Mouse (Mus musculus) stomach, embryonic 14.5 days (tissue): ENCODE results near the gene Banp. TPM values are rescaled to one million over a fixed set of nuclear protein-coding genes. Genes with fewer than 3 reads are reported as not detected.

Experiments
- ATAC-seq: fragments of 200-750 bp; cut with Nextera tagmentation; 2 replicates; pipeline ENCODE4 v1.8.0; 2017; ENCODE audit warnings: low read depth, moderate TSS enrichment; ENCODE audit not compliant: insufficient number of reproducible peaks, insufficient read depth, low FRiP score
- H3K27ac ChIP-seq: fragments of 300-500 bp; sonication (generic); 2 replicates; pipeline ENCODE4 v1.5.1; 2014; ENCODE audit warnings: mild to moderate bottlenecking, low read length, moderate library complexity, mixed read lengths
- H3K27me3 ChIP-seq: fragments of 300-500 bp; sonication (generic); 2 replicates; pipeline ENCODE4 v1.6.1; 2014; ENCODE audit warnings: low read length, control low read depth, mixed read lengths; ENCODE audit not compliant: control insufficient read depth, insufficient read depth
- H3K36me3 ChIP-seq: fragments of 300-500 bp; sonication (generic); 2 replicates; pipeline ENCODE4 v1.6.1; 2014; ENCODE audit warnings: mild to moderate bottlenecking, control low read depth, low read length, moderate library complexity, mixed read lengths; ENCODE audit not compliant: control insufficient read depth, insufficient read depth
- H3K4me1 ChIP-seq: fragments of 300-500 bp; sonication (generic); 2 replicates; pipeline ENCODE4 v1.6.1; 2014; ENCODE audit warnings: low read length, control low read depth, mixed read lengths; ENCODE audit not compliant: control insufficient read depth, insufficient read depth
- H3K4me2 ChIP-seq: fragments of 300-500 bp; sonication (generic); replicated peaks from 2 replicates; pipeline ENCODE4 v1.6.1; 2014; ENCODE audit warnings: low read depth, low read length, control low read depth
- H3K4me3 ChIP-seq: fragments of 300-500 bp; sonication (generic); 2 replicates; pipeline ENCODE4 v1.5.1; 2014; ENCODE audit warnings: low read depth, low read length, control low read depth
- H3K9ac ChIP-seq: fragments of 300-500 bp; sonication (generic); replicated peaks from 2 replicates; pipeline ENCODE4 v1.6.1; 2014; ENCODE audit warnings: low read depth, mild to moderate bottlenecking, control low read depth, low read length, moderate library complexity, mixed read lengths
- H3K9me3 ChIP-seq: fragments of 300-500 bp; sonication (generic); 2 replicates; pipeline ENCODE4 v1.6.1; 2016; ENCODE audit warnings: low read depth, low read length, control low read depth; ENCODE audit not compliant: control insufficient read depth
- WGBS: fragments of 180-500 bp; shearing (Covaris S2); extraction: QIAGEN DNeasy Blood & Tissue Kit; methylation state at CpG from one replicate; pipeline ENCODE4 v1.1.7; 2014; 5-methylcytosine and 5-hydroxymethylcytosine counted together
- polyA plus RNA-seq: library from polyadenylated mRNA; unstranded; fragments of >200 nt; fragmentation: Nextera tagmentation; extraction: Ambion mirVana; gene quantifications from 2 replicates; pipeline ENCODE4 v1.2.1, GENCODE M21; 2014

Gene Banp
- polyA plus RNA-seq, 1 experiment from 2014 or later: 42.4 TPM

DNA sequence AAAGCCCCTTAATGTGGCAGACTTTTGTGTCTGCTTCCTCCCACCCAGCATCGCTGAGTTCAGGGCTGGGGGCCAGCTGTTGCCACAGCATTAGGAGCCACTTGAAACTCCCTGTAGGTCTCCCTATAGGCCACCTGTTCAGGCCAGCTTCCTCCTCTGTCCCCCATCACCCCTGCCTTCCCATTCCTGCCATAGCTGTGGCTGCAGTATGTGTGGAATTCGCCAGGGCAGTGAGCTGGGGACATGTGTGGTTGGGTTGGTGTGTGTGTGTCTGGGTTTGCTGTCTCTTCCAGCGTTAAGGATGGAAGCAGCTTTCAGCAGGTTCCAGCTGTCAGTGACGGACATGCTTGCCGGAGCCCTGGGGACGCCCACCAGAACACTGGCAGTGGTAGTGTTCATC lies 86.8 kb downstream of the Banp start:
- Histone ChIP-seq H3K27me3 (no peaks in the 10 kb centered on the region), H3K9me3 (no peaks in the 10 kb centered on the region), H3K4me3 (no peak overlapping the region), H3K4me1 (peaks cover 4% of the 10 kb centered on the region; the same call in 1 of the 2 replicates), H3K36me3 (no peaks in the 10 kb centered on the region), H3K4me2 (no peak overlapping the region), H3K27ac (no peak overlapping the region), H3K9ac (no peak overlapping the region)
- no peak for ATAC-seq
- WGBS: 71% methylated on average over 6 of the region's 6 CpGs

DNA sequence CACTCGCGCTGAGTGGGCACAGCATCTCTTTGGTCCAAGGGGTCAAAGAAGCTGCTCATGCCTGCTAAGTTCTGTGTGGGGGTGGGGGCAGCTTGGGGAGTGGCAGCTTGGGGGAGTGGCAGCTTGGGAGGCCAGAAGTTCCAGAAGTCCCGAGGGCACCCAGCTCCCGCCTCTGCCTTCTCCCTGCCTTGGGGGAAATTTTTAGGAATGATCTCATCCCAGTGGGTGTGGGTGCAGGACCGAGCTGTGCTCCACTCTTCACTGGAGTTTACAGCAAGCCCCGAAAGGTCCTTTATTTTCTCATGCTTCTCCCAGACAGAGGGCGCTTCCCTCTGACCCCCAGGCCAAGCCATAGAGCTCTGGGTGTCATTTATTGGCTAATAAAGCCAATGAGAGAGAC lies 87.7 kb downstream of the Banp start:
- H3K27ac ChIP-seq: no peak overlapping the region
- H3K4me3 ChIP-seq: no peak overlapping the region
- no peaks in the 10 kb centered on the region for H3K9me3 ChIP-seq
- H3K4me2 ChIP-seq: no peak overlapping the region
- no peaks in the 10 kb centered on the region for H3K27me3 ChIP-seq
- H3K4me1 ChIP-seq: no peaks in the 10 kb centered on the region
- 69% methylated on average over 7 of the region's 7 CpGs for WGBS
- no peaks in the 10 kb centered on the region for H3K36me3 ChIP-seq
- H3K9ac ChIP-seq: no peak overlapping the region
- ATAC-seq: no peak

DNA sequence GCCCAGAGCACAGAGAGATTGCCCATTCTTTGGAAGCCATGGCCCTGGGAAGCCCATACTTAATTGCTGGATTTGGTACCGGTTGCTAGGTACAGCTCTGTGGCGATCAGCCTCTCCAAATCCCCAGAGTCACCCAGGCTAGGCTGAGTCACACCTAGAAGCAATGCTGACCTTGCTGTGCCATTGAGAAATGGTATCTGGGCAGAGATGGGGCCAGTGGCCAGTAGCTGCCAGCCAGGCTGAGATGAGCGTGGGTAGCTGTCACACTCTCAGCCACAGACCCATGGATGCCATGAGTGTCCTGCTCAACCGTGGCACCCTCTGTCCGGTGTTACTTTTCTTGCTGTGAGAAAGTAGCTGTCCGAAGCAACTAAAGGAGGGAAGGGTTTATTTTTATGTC lies 88.5 kb downstream of the Banp start:
- no peak overlapping the region for H3K27ac ChIP-seq
- H3K9ac ChIP-seq: no peak overlapping the region
- no peak overlapping the region for H3K4me2 ChIP-seq
- H3K4me3 ChIP-seq: no peak overlapping the region
- WGBS: 93% methylated on average over 6 of the region's 6 CpGs
- no peak for ATAC-seq
- H3K9me3 ChIP-seq: no peaks in the 10 kb centered on the region
- no peaks in the 10 kb centered on the region for H3K36me3 ChIP-seq
- no peaks in the 10 kb centered on the region for H3K27me3 ChIP-seq
- H3K4me1 ChIP-seq: no peaks in the 10 kb centered on the region

DNA sequence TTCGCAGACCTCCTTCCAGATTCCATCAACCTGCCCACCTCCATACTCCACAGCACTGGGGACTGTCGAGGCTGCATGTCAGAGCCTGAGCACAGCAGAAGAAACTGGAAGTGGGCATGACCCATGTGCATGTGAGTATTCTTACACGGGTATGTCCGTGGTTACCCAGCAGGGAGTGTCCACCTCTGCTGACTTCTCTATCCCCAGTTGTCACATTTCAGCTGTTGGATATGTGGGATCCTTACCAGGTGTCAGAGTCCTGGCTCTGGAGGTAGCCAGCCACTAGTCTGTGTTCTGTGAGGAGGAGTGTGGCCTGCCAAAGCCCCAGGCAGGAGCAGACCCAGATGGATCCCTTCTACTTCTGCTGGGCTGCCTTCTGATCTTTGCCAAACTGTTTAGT lies 89.9 kb downstream of the Banp start:
- H3K4me2 ChIP-seq: no peak overlapping the region
- H3K9ac ChIP-seq: no peak overlapping the region
- WGBS: 69% methylated on average over 4 of the region's 4 CpGs
- H3K4me3 ChIP-seq: no peak overlapping the region
- H3K4me1 ChIP-seq: no peaks in the 10 kb centered on the region
- H3K36me3 ChIP-seq: no peaks in the 10 kb centered on the region
- H3K27me3 ChIP-seq: no peaks in the 10 kb centered on the region
- no peak for ATAC-seq
- H3K27ac ChIP-seq: no peak overlapping the region
- no peaks in the 10 kb centered on the region for H3K9me3 ChIP-seq

DNA sequence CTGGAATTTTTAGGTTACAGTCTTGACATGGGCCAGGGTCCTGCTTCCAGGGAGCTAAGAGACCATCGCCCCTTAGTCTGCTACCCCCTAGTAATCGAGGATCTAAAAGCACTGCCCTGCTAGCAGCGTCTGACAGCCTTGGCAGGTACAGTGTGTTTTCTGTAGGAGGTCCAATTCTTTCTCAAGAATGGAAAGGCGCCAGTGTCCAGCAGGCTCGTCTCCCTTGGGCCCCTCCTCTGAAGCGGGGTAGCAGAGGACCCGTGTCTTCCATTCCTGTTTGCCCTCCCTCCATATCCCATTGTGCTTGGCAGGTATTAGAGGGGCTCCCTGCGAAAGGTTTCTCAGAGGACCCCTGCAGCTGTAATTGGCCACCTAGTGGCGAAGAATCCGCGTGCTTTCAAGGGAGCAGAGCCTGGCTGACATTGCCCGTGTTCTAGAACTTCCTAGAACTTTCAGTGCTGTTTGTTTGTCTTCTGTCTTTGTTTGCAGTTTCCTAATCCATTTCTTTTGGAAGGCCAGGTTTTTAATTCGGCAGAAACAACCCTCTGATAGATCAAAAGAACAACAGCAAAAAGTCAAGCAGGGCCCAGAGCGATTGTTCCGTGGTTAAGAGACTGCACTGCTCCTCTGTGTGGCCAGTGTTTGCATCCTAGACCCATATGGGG lies 97.8 kb downstream of the Banp start:
- no peaks in the 10 kb centered on the region for H3K9me3 ChIP-seq
- H3K27me3 ChIP-seq: no peaks in the 10 kb centered on the region
- no peak overlapping the region for H3K9ac ChIP-seq
- no peak overlapping the region for H3K4me3 ChIP-seq
- no peaks in the 10 kb centered on the region for H3K4me1 ChIP-seq
- ATAC-seq: no peak
- H3K4me2 ChIP-seq: no peak overlapping the region
- no peaks in the 10 kb centered on the region for H3K36me3 ChIP-seq
- 62% methylated on average over 15 of the region's 15 CpGs for WGBS
- no peak overlapping the region for H3K27ac ChIP-seq

DNA sequence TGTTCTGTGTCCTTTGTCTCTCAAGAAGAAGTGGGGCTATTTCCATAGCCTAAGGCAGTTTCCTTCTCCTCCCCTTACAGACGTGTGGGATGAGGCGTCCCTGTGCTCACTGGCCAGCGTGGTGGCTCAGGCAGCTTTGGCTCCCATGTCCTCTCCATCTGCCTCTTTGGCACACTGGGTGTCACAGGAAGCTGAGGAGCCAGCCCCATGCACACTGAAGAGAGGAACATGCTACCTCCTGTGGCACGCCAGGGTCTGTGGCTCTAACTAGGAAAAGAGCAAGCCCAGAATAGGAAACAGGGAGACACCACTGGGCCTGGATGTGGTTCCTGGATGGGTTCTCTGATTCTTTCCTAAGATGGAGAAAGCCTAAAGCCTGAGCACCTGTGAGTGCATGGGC lies 99.7 kb downstream of the Banp start:
- no peak overlapping the region for H3K4me2 ChIP-seq
- H3K4me1 ChIP-seq: no peaks in the 10 kb centered on the region
- H3K4me3 ChIP-seq: no peak overlapping the region
- WGBS: 90% methylated on average over 4 of the region's 4 CpGs
- ATAC-seq: no peak
- H3K27me3 ChIP-seq: no peaks in the 10 kb centered on the region
- no peaks in the 10 kb centered on the region for H3K36me3 ChIP-seq
- no peak overlapping the region for H3K9ac ChIP-seq
- no peak overlapping the region for H3K27ac ChIP-seq
- H3K9me3 ChIP-seq: no peaks in the 10 kb centered on the region

DNA sequence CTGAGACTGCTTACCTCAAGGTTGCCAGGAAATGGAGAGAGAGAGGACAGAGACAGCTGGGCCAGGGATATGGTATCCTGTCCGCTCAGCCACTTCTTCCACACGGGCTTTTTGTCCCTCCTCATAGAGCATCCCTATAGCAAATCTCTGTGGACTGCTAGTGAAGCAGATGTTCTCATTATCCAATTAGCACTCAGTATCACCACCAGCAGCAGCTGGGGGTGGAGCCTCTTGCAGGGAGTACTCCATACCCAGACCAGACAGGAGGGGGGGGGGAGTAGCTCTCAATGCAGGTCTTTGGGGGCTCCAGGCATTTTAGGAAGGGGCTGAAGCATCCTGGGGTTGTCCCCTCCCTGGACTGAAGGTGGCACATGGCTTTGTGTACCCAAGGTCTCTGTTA lies 100.4 kb downstream of the Banp start:
- no peak overlapping the region for H3K27ac ChIP-seq
- WGBS: 79% methylated on average over 2 of the region's 2 CpGs
- no peaks in the 10 kb centered on the region for H3K27me3 ChIP-seq
- H3K4me2 ChIP-seq: no peak overlapping the region
- H3K36me3 ChIP-seq: no peaks in the 10 kb centered on the region
- H3K9me3 ChIP-seq: no peaks in the 10 kb centered on the region
- no peak overlapping the region for H3K4me3 ChIP-seq
- no peak for ATAC-seq
- no peak overlapping the region for H3K9ac ChIP-seq
- H3K4me1 ChIP-seq: no peaks in the 10 kb centered on the region

DNA sequence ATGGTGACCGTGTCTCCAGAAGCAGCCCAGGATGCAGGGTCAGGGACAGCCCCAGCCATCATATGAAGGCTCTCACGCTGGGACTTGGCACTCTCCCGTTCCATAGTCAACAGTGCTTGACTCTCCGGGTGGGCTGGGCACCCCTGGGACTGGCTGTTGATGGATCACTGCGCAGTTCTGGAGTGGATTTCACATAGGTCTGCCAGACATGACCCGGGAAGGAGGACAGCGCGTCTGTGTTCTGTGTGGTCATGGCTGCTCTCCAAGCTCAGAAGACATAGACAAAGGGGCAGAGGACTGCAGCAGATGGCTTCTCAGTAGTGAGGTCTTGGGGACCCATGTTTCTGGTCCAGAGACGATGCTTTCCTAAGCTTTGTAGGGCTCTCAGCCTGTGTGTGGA lies 101.1 kb downstream of the Banp start:
- Histone ChIP-seq H3K9me3 (no peaks in the 10 kb centered on the region), H3K9ac (no peak overlapping the region), H3K36me3 (no peaks in the 10 kb centered on the region), H3K27me3 (no peaks in the 10 kb centered on the region), H3K4me1 (peaks cover 5% of the 10 kb centered on the region), H3K4me3 (no peak overlapping the region), H3K27ac (no peak overlapping the region), H3K4me2 (no peak overlapping the region)
- WGBS: 91% methylated on average over 9 of the region's 9 CpGs
- ATAC-seq: no peak

DNA sequence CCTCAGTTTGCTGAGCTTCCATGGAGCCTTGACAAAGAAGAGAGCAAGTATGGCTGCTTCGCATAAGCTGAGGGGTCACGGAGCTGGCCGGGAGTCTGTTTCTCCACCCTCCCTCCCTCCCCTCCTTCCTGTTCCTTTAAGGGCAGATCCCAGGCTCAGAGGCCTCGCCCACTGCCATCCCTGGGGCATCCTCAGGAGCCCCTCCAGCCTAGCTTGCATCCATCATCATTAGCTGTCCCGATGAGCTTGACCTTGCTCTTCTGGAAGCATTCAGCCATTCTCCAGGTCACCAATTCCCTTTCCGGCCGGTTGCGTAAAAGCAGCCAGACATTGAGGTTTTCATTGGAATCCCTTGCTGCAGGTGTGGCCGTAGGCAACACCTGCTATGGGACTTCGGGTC lies 105.8 kb downstream of the Banp start:
- Histone ChIP-seq H3K4me3 (no peak overlapping the region), H3K36me3 (no peaks in the 10 kb centered on the region), H3K4me1 (peaks cover 20% of the 10 kb centered on the region), H3K9ac (no peak overlapping the region), H3K27me3 (no peaks in the 10 kb centered on the region), H3K27ac (no peak overlapping the region), H3K9me3 (no peaks in the 10 kb centered on the region), H3K4me2 (no peak overlapping the region)
- 37% methylated on average over 10 of the region's 10 CpGs for WGBS
- ATAC-seq: no peak
